Mouse (Mus musculus) MEL (cell line): Measurements from ENCODE around the gene Cnot11.

ENCODE experiments used
- CTCF ChIP-seq, 3 experiments: IDR thresholded peaks in 2 of 3; conservative IDR thresholded peaks in 1 of 3; 2 replicates each; pipeline ENCODE4 v1.5.1; 2011 to 2012; ENCODE audit warnings: low read length in 3 of 3, low read depth in 2 of 3, mild to moderate bottlenecking in 2 of 3, improper control_type of control experiment in 1 of 3, inconsistent platforms in 1 of 3, mixed read lengths in 1 of 3, moderate library complexity in 1 of 3; ENCODE audit not compliant: control insufficient read depth in 1 of 3, insufficient read depth in 1 of 3, poor library complexity in 1 of 3, severe bottlenecking in 1 of 3
- E2F4 ChIP-seq: IDR thresholded peaks from 2 replicates; pipeline ENCODE4 v1.6.1; 2011; ENCODE audit warnings: low read depth, low read length, improper control_type of control experiment, borderline replicate concordance
- ETS1 ChIP-seq: IDR thresholded peaks from 2 replicates; pipeline ENCODE4 v1.6.1; 2012; ENCODE audit warnings: low read depth, mild to moderate bottlenecking, inconsistent platforms, low read length, improper control_type of control experiment, moderate library complexity
- HCFC1 ChIP-seq: IDR thresholded peaks from 2 replicates; pipeline ENCODE4 v1.6.1; 2012; ENCODE audit warnings: low read depth, mild to moderate bottlenecking, inconsistent platforms, low read length, improper control_type of control experiment, moderate library complexity
- MEF2A ChIP-seq: IDR thresholded peaks from 2 replicates; pipeline ENCODE4 v1.6.1; 2014; ENCODE audit warnings: low read depth, mild to moderate bottlenecking, inconsistent platforms, low read length, improper control_type of control experiment; ENCODE audit not compliant: poor library complexity, insufficient replicate concordance, severe bottlenecking; ENCODE audit errors: extremely low read depth
- MXI1 ChIP-seq: IDR thresholded peaks from 2 replicates; pipeline ENCODE4 v1.6.1; 2011; ENCODE audit warnings: mild to moderate bottlenecking, low read depth, low read length, improper control_type of control experiment
- POLR2A ChIP-seq, 2 experiments: IDR thresholded peaks; 2 replicates each; pipeline ENCODE4 v1.6.1; 2011 to 2012; ENCODE audit warnings: low read length in 2 of 2, mild to moderate bottlenecking in 2 of 2, control low read depth in 1 of 2, improper control_type of control experiment in 1 of 2, low read depth in 1 of 2, moderate library complexity in 1 of 2; ENCODE audit not compliant: control insufficient read depth in 1 of 2, insufficient read depth in 1 of 2, poor library complexity in 1 of 2
- POLR2AphosphoS5 ChIP-seq: IDR thresholded peaks from 2 replicates; pipeline ENCODE4 v1.6.1; 2012; ENCODE audit warnings: low read depth, borderline replicate concordance, mild to moderate bottlenecking, inconsistent platforms, low read length, moderate library complexity, mixed read lengths
- RAD21 ChIP-seq: IDR thresholded peaks from 2 replicates; pipeline ENCODE4 v1.6.1; 2011; ENCODE audit warnings: mild to moderate bottlenecking, low read depth, low read length, improper control_type of control experiment
- RCOR1 ChIP-seq: IDR thresholded peaks from 2 replicates; pipeline ENCODE4 v1.6.1; 2012; ENCODE audit warnings: low read depth, mild to moderate bottlenecking, inconsistent platforms, low read length, improper control_type of control experiment
- TAL1 ChIP-seq: IDR thresholded peaks from 2 replicates; pipeline ENCODE4 v1.6.1; 2012; ENCODE audit warnings: mild to moderate bottlenecking, inconsistent platforms, low read length, moderate library complexity, mixed read lengths
- TCF12 ChIP-seq: IDR thresholded peaks from 2 replicates; pipeline ENCODE4 v1.6.1; 2014; ENCODE audit warnings: low read depth, mild to moderate bottlenecking, inconsistent platforms, low read length, improper control_type of control experiment, moderate library complexity
- UBTF ChIP-seq: IDR thresholded peaks from 2 replicates; pipeline ENCODE4 v1.6.1; 2012; ENCODE audit warnings: low read depth, mild to moderate bottlenecking, inconsistent platforms, low read length, improper control_type of control experiment, moderate library complexity, borderline replicate concordance; ENCODE audit not compliant: insufficient read depth
- USF2 ChIP-seq, 2 experiments: IDR thresholded peaks; 2 replicates each; pipeline ENCODE4 v1.6.1; 2011 to 2012; ENCODE audit warnings: improper control_type of control experiment in 2 of 2, low read length in 2 of 2, borderline replicate concordance in 1 of 2, inconsistent platforms in 1 of 2, low read depth in 1 of 2, mild to moderate bottlenecking in 1 of 2; ENCODE audit not compliant: insufficient read depth in 1 of 2

DNA sequence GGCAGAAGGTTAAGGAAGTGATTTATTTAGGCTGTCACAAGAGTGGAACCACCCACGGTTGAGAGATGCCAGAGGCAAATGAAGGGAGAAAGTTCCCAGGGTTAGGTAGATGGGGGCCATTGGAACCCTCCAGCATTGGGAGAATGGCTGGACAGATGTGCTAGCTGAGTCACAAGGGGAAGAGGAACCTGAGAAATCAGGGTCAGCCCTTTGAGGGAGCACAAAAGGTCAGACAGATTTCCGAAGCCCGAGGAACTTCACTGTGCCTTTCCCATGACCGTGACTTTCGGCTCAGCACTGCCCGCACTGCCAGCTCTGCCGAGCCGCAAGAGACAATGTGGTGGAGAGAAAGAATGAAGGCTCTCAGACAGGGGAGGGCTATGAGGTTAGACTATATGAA, 23.0 kb upstream of the Cnot11 start:
- TF ChIP-seq MXI1 (no peak), TCF12 (no peak), MEF2A (no peak), RCOR1 (no peak), RAD21 (no peak), USF2 (IDR thresholded peaks at IDR 0.05; ENCODE audit: borderline replicate concordance in 1 of 2, insufficient read depth in 1 of 2, low read depth in 1 of 2, low read length in 2 of 2) (no peak), HCFC1 (no peak), E2F4 (no peak), ETS1 (no peak), POLR2AphosphoS5 (no peak), POLR2A (IDR thresholded peaks at IDR 0.05; ENCODE audit: control insufficient read depth in 1 of 2, insufficient read depth in 1 of 2, low read depth in 1 of 2, low read length in 2 of 2, poor library complexity in 1 of 2) (no peak), UBTF (no peak), TAL1 (no peak), CTCF (IDR thresholded peaks at IDR 0.05 in 2 of 3, conservative IDR thresholded peaks at IDR 0.05 in 1 of 3; ENCODE audit: control insufficient read depth in 1 of 3, insufficient read depth in 1 of 3, low read depth in 2 of 3, low read length in 3 of 3, poor library complexity in 1 of 3, severe bottlenecking in 1 of 3) (no peak)
